Comparison of ENCODE assay signal across 8 mouse cellular contexts in the genomic region with DNA sequence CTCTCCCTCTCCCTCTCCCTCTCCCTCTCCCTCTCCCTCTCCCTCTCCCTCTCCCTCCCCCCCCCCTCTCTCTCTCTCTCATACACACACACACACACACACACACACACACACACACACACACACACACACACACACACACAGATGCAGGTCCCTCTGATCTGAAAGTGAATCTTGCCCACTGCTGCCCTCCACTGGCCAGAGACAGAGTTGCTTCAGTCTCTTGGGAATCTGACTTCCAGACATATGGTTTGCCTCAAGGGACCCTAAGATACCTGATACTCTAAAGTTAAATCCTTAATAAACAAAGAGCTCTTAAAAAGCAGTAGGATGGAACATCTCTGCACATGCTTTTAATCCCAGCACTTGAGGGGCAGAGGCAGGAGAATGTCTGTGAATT. TPM values are rescaled to one million over a fixed set of nuclear protein-coding genes. Genes with fewer than 3 reads are reported as not detected.
DNase-seq lines count a peak whose midpoint lies in the region; ATAC-seq and TF ChIP-seq lines count a peak whose summit lies in the region.
"Not testable (repeated sequence)": the region's sequence is repeated elsewhere in the genome, so short reads cannot be mapped to it uniquely, and the experiment has no call there.

No protein-coding gene starts in this region.

- not testable (repeated sequence) for H3K27me3 ChIP-seq in kidney, postnatal 0 days (ENCODE audit: insufficient read depth, low read length); limb, embryonic 14.5 days (ENCODE audit: control insufficient read depth, insufficient read depth, low read length); stomach, postnatal 0 days (ENCODE audit: control insufficient read depth, insufficient read depth, low read length)

- not testable (repeated sequence) for H3K36me3 ChIP-seq in kidney, postnatal 0 days (ENCODE audit: insufficient read depth, low read length); limb, embryonic 14.5 days (ENCODE audit: control insufficient read depth, insufficient read depth, low read length); stomach, postnatal 0 days (ENCODE audit: control insufficient read depth, insufficient read depth, low read length)

- not testable (repeated sequence) for H3K4me2 ChIP-seq in kidney, postnatal 0 days (ENCODE audit: low read length); limb, embryonic 14.5 days (replicated peaks; ENCODE audit: low read depth, low read length, severe bottlenecking); stomach, postnatal 0 days (replicated peaks; ENCODE audit: low read depth)

- not testable (repeated sequence) for H3K4me1 ChIP-seq in cortical plate, adult 2 months (ENCODE audit: control insufficient read depth, insufficient read depth, low read length); kidney, postnatal 0 days (replicated peaks; ENCODE audit: insufficient read depth, low read length); limb, embryonic 14.5 days (ENCODE audit: control insufficient read depth, insufficient read depth, low read length); stomach, postnatal 0 days (replicated peaks; ENCODE audit: control insufficient read depth, insufficient read depth)

- TF ChIP-seq CTCF in cortical plate, adult 2 months (IDR thresholded peaks at IDR 0.05; ENCODE audit: extremely low read depth, insufficient read depth, low read length): peak; percentile 77
- TF ChIP-seq CTCF in kidney, postnatal 0 days (IDR thresholded peaks at IDR 0.05; ENCODE audit: low read depth): peak; percentile 74
- peak; percentile 81 for TF ChIP-seq CTCF in stomach, postnatal 0 days (IDR thresholded peaks at IDR 0.05; ENCODE audit: low read depth)

- not testable (repeated sequence) for H3K4me3 ChIP-seq in cortical plate, adult 2 months (ENCODE audit: insufficient read depth, low read length); kidney, postnatal 0 days (replicated peaks; ENCODE audit: low read depth, low read length); limb, embryonic 14.5 days (replicated peaks; ENCODE audit: low read length); stomach, postnatal 0 days (ENCODE audit: low read depth, low read length)

- H3K27ac ChIP-seq in cortical plate, adult 2 months (ENCODE audit: insufficient read depth, low read length); kidney, postnatal 0 days; limb, embryonic 14.5 days (replicated peaks; ENCODE audit: low read depth, low read length); stomach, postnatal 0 days (replicated peaks): not testable (repeated sequence)

- not testable (repeated sequence) for H3K9ac ChIP-seq in kidney, postnatal 0 days (ENCODE audit: low read depth, low read length); limb, embryonic 14.5 days (ENCODE audit: low read depth, low read length, severe bottlenecking); stomach, postnatal 0 days (ENCODE audit: low read length)

- H3K9me3 ChIP-seq in kidney, postnatal 0 days (replicated peaks; ENCODE audit: low read length); limb, embryonic 14.5 days (ENCODE audit: control insufficient read depth, low read length); stomach, postnatal 0 days (ENCODE audit: control insufficient read depth, low read length): not testable (repeated sequence)

- ATAC-seq in kidney, postnatal 0 days (replicated peaks; ENCODE audit: low FRiP score, low read depth); limb, embryonic 14.5 days (ENCODE audit: low FRiP score, low read depth); stomach, postnatal 0 days (ENCODE audit: low FRiP score, low TSS enrichment): not testable (repeated sequence)

- not testable (repeated sequence) for TF ChIP-seq POLR2A in cortical plate, adult 2 months (IDR thresholded peaks at IDR 0.05; ENCODE audit: extremely low read depth, insufficient read depth, low read length); limb, embryonic 14.5 days (IDR thresholded peaks at IDR 0.05; ENCODE audit: borderline replicate concordance, extremely low read depth, insufficient read depth, insufficient read length)

- not testable (repeated sequence) for TF ChIP-seq EP300 in stomach, postnatal 0 days (optimal IDR thresholded peaks at IDR 0.05)

- DNase-seq in A20 (ENCODE audit: low read depth, low spot score): peak; percentile 78
- peak; percentile 50 for DNase-seq in adrenal gland, adult 8-10 months
- peak; percentile 44 to 50 for DNase-seq in gastrocnemius, postnatal 4 days (ENCODE audit: low spot score in 2 of 2)
- DNase-seq in kidney, postnatal 0 days (ENCODE audit: low spot score): peak; percentile 82
- DNase-seq in limb, embryonic 14.5 days (ENCODE audit: low spot score): peak; percentile 48
- peak; percentile 75 for DNase-seq in neural tube, embryonic 10.5 days (ENCODE audit: extremely low spot score, low spot score)
- peak; percentile 81 for DNase-seq in stomach, postnatal 0 days (ENCODE audit: low spot score)

RNA-seq across cellular contexts. Expression of a gene that starts 25.2 kb away (rescaled TPM):
- 10 to 100 TPM in 3 of 4 experiments, 1 to 10 TPM in 1; 9.0 to 14.6 (median 11.1) TPM for total RNA-seq in adrenal gland, adult 8-10 months (2022)
- 10.7 and 11.2 TPM in 2 replicates for polyA plus RNA-seq in cortical plate, adult 2 months (2012; rRNA removed)
- total RNA-seq in gastrocnemius, postnatal 4 days (2021): 1 to 10 TPM; 3.2 to 3.7 TPM
- 5.4 and 6.2 TPM in 2 replicates for polyA plus RNA-seq in kidney, postnatal 0 days (2015; fragmentation: Nextera tagmentation; extraction: Ambion mirVana)
- polyA plus RNA-seq in limb, embryonic 14.5 days (2012; rRNA removed): 9.2 and 12.3 TPM in 2 replicates
- 9.2 and 10.0 TPM in 2 replicates for polyA plus RNA-seq in limb, embryonic 14.5 days (2014; fragmentation: Nextera tagmentation; extraction: Ambion mirVana)
- polyA plus RNA-seq in stomach, postnatal 0 days (2015; fragmentation: Nextera tagmentation; extraction: Ambion mirVana): 2.6 and 3.5 TPM in 2 replicates

RNA-seq across cellular contexts. Expression of a gene that starts 52.4 kb away (rescaled TPM):
- total RNA-seq in adrenal gland, adult 8-10 months (2022): 10 to 100 TPM; 22.1 to 36.6 (median 27.9) TPM
- 23.8 and 24.1 TPM in 2 replicates for polyA plus RNA-seq in cortical plate, adult 2 months (2012; rRNA removed)
- total RNA-seq in gastrocnemius, postnatal 4 days (2021): 10 to 100 TPM; 24.7 to 29.8 TPM
- polyA plus RNA-seq in kidney, postnatal 0 days (2015; fragmentation: Nextera tagmentation; extraction: Ambion mirVana): 31.1 and 31.2 TPM in 2 replicates
- polyA plus RNA-seq in limb, embryonic 14.5 days (2012; rRNA removed): 87.2 and 131 TPM in 2 replicates
- polyA plus RNA-seq in limb, embryonic 14.5 days (2014; fragmentation: Nextera tagmentation; extraction: Ambion mirVana): 38.7 and 47.4 TPM in 2 replicates
- polyA plus RNA-seq in stomach, postnatal 0 days (2015; fragmentation: Nextera tagmentation; extraction: Ambion mirVana): 11.3 and 13.9 TPM in 2 replicates
